In the genomic region with DNA sequence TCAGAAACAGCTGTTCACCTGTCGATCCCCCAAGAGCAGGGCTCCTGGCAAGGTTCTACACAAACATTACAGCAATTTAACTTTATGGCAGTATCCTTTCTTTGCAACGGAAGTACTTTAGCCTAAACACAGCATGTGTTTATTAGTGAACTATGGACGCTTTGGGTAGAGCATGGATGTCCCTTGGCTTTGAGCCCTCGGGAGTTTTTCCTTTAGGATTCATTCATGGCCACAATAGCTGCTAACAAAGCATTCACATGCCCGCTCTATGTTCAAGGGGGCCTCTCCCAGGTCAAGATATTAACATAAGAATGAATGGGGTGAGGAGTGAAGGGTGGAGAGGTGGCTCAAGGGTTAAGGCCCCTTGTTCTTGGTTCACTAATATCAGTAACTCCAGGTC, we compare ENCODE assay signal across 15 mouse cellular contexts. TPM values are rescaled to one million over a fixed set of nuclear protein-coding genes. Genes with fewer than 3 reads are reported as not detected.
"Had no signal": no experiment of that assay in that cellular context is flagged by ENCODE, and none has a peak within 500 bp of the region (broad histone marks: within the 10 kb centered on the region; RNA-seq: fewer than 3 reads in every experiment).

No protein-coding gene starts in this region.

- H3K9me3 ChIP-seq: megakaryocyte, embryonic 14.5 days; midbrain, embryonic 12.5 days; neural tube, embryonic 12.5 days had no signal

- DNase-seq: lung, adult 18-20 months; lung, embryonic 14.5 days; lung, postnatal 10 days; midbrain, embryonic 14.5 days; right cerebral cortex, postnatal 14 days; spleen, adult 18-20 months; thymus, adult 18-20 months; thymus, postnatal 14 days; thymus, postnatal 36 days had no signal

- H3K4me2 ChIP-seq: lung, embryonic 14.5 days; midbrain, embryonic 12.5 days; neural tube, embryonic 12.5 days had no signal

- H3K27me3 ChIP-seq: neural tube, embryonic 12.5 days had no signal

- H3K9ac ChIP-seq: lung, embryonic 14.5 days; midbrain, embryonic 12.5 days; neural tube, embryonic 12.5 days had no signal

- H3K36me3 ChIP-seq: midbrain, embryonic 12.5 days had no signal

- H3K27ac ChIP-seq: macrophage; midbrain, embryonic 12.5 days; neural tube, embryonic 12.5 days had no signal

- H3K4me3 ChIP-seq: megakaryocyte, embryonic 14.5 days; midbrain, embryonic 12.5 days; neural tube, embryonic 12.5 days had no signal

RNA-seq across cellular contexts. Expression of a gene that starts 7.4 kb away (rescaled TPM):
- total RNA-seq: monocyte, adult 5-6 weeks; neutrophil, adult 5-6 weeks had no signal

RNA-seq across cellular contexts. Expression of a gene that starts 38.7 kb away (rescaled TPM):
- total RNA-seq: monocyte, adult 5-6 weeks; neutrophil, adult 5-6 weeks had no signal
- polyA plus RNA-seq: macrophage had no signal
